Mouse (Mus musculus) monocyte, adult 5-6 weeks (primary cell): ENCODE data around the gene Cbfa2t3. TPM values are rescaled to one million over a fixed set of nuclear protein-coding genes. Genes with fewer than 3 reads are reported as not detected.
"Not testable (repeated sequence)": the region's sequence is repeated elsewhere in the genome, so short reads cannot be mapped to it uniquely, and the experiment has no call there.

Experiments
- ATAC-seq: fragments of 153-309, 156-312 bp; replicated peaks from 2 replicates; pipeline ENCODE4 v1.8.0; 2017; ENCODE audit warnings: mild to moderate bottlenecking; ENCODE audit not compliant: low TSS enrichment, insufficient number of reproducible peaks, severe bottlenecking, poor library complexity, low FRiP score
- total RNA-seq: library from RNA; stranded (forward); fragments of 200-1000, 200-491, 200-594 nt; gene quantifications from 3 replicates; pipeline ENCODE4 v1.2.3, GENCODE M21; 2017

Cbfa2t3 gene
- total RNA-seq, 1 experiment from 2014 or later: 21.2 TPM

- no peak for ATAC-seq
Measured at GRCm38 (mm10) chr8:122652643-122653042, 46.3 kb downstream of the Cbfa2t3 start.

- no peak for ATAC-seq
Measured at GRCm38 (mm10) chr8:122651326-122651921, 47.5 kb downstream of the Cbfa2t3 start.

- no peak for ATAC-seq
Measured at GRCm38 (mm10) chr8:122648192-122648970, 50.5 kb downstream of the Cbfa2t3 start.

- ATAC-seq: no peak
Measured at GRCm38 (mm10) chr8:122646337-122646736, 52.6 kb downstream of the Cbfa2t3 start.

- no peak for ATAC-seq
Measured at GRCm38 (mm10) chr8:122644175-122644954, 54.5 kb downstream of the Cbfa2t3 start.

- ATAC-seq: no peak
Measured at GRCm38 (mm10) chr8:122642071-122642470, 56.8 kb downstream of the Cbfa2t3 start.

GRCm38 (mm10) chr8:122641406-122641805 is 57.5 kb downstream of the Cbfa2t3 start:
- no peak for ATAC-seq

- ATAC-seq: no peak
Measured at GRCm38 (mm10) chr8:122640825-122641224, 58.1 kb downstream of the Cbfa2t3 start.

GRCm38 (mm10) chr8:122639521-122640248 is 59.2 kb downstream of the Cbfa2t3 start:
- ATAC-seq: no peak

- no peak for ATAC-seq
Measured at GRCm38 (mm10) chr8:122638601-122639000, 60.3 kb downstream of the Cbfa2t3 start.

GRCm38 (mm10) chr8:122637230-122637629 is 61.7 kb downstream of the Cbfa2t3 start:
- no peak for ATAC-seq

GRCm38 (mm10) chr8:122636803-122637175 is 62.1 kb downstream of the Cbfa2t3 start:
- no peak for ATAC-seq

GRCm38 (mm10) chr8:122635878-122636802 is 62.8 kb downstream of the Cbfa2t3 start:
- no peak for ATAC-seq

- no peak for ATAC-seq
Measured at GRCm38 (mm10) chr8:122633205-122633604, 65.7 kb downstream of the Cbfa2t3 start.

- not testable (repeated sequence) for ATAC-seq
Measured at GRCm38 (mm10) chr8:122632134-122632533, 66.8 kb downstream of the Cbfa2t3 start.

GRCm38 (mm10) chr8:122630696-122631095 is 68.2 kb downstream of the Cbfa2t3 start:
- no peak for ATAC-seq

- no peak for ATAC-seq
Measured at GRCm38 (mm10) chr8:122629388-122629787, 69.5 kb downstream of the Cbfa2t3 start.

GRCm38 (mm10) chr8:122626896-122627295 is 72.0 kb downstream of the Cbfa2t3 start:
- no peak for ATAC-seq
